Mouse (Mus musculus) left cerebral cortex, postnatal 25 days (tissue): ENCODE data around the gene Trim63. TPM values are rescaled to one million over a fixed set of nuclear protein-coding genes. Genes with fewer than 3 reads are reported as not detected.
"Not testable (repeated sequence)": the region's sequence is repeated elsewhere in the genome, so short reads cannot be mapped to it uniquely, and the experiment has no call there.

Experiments
- DNase-seq, 2 experiments: peaks; one replicate each; pipeline ENCODE4 v3.0.0; 2022; ENCODE audit warnings: low spot score in 2 of 2, mixed read lengths in 1 of 2
- intact Hi-C: fragments of 180-260 bp; cut with DNase I; formaldehyde crosslinking; loops from one replicate; pipeline ENCODE4 v1.15.1; 2025
- total RNA-seq, 2 experiments: library from RNA; stranded (reverse); gene quantifications; 2 replicates each; pipeline ENCODE4 v1.2.3; 2021

Trim63 gene
- under 1 TPM; 0.32 to 0.39 TPM for total RNA-seq

- intact Hi-C loops: no loop called here
- no peak for DNase-seq
Observed at GRCm38 (mm10) chr4:134314876-134315275, at the start of gene Trim63. Trim63 (plus strand) TSS chr4:134315120.

DNA sequence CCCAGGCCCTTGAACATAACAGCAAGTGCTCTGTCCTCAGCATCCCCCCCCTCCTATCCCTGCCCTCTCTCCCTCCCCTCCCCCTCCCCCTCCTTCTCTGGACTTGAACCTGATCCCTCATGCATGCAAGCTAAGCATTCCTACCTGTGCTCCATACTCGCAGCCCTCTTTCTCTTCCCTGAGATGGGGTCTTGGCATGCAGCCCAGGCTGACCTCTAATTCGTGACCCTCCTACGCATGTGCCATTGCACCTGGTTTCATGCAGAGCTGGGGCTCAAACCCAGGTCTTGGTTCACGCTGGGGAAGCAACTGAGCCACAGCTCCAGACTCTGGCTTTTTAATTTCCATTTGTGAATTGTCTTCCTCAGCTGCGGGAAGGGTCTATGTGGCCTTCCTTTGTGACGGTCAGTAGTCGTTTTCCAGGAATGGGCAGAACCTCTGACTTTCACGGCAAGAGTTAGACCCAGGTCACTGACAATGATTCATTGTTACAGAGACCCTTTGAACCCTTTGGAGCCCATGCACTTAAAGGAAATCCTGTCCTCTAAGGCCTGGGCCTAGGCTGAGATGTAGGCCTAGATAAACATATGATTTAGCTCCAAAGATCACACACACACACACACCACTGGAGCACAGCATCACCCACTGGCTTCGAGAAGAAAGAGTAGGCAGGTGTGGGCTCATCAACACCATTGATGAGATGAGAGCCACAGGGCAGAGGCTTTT, 48.9 kb upstream of the Trim63 start:
- intact Hi-C loops: no loop called here

DNA sequence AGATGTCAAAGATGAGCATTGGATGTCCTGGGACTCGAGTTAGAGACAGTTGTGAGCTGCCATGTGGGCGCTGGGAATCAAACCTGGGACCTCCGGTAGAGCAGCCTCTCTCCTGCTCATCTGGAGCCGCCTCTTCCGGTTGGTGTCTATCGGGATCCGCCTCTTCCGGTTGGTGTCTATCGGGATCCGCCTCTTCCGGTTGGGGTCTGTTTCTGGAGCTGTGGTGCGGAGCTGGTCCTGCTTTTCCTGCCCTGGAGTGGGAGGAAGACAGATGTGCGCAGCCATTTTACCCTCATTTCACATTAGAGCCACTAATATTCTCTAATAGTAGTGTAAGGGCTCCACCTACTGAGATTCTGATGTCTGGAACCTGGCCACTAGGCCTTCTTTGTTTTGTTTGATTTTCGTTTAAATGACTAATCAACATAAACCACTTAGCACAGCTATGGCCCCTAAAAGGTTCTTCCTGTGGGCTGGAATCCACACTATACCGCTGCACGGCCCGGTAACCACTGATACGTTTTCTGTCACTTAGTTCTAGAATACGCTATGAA, 46.7 kb upstream of the Trim63 start:
- intact Hi-C loops: no loop called here
- DNase-seq: no peak

More for the DNA sequence above, 48.9 kb upstream of the Trim63 start:
- DNase-seq: no peak

GRCm38 (mm10) chr4:134269622-134270021, 45.3 kb upstream of the Trim63 start:
- intact Hi-C loops, DNase-seq: not testable (repeated sequence)

DNA sequence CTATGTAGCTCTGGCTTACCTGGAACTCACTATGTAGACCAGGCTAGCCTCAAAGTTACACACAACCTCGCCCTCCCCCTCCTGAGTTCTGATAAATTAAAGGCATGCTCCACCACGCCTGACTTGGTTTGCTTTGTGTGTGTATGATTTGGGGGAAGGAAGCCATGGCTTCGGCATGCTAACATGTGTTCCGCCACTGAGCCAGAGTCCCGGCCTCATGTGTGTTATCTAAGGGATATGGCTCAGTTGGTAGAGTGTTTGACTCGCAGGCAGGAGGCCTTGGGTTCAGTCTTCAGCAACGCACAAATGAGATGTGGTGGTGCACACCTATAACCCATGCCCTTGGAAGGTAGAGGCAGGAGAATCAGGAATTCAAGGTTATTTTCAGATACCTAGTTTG, 42.9 kb upstream of the Trim63 start:
- DNase-seq: no peak
- intact Hi-C loops: no loop called here

GRCm38 (mm10) chr4:134272731-134273416, 42.0 kb upstream of the Trim63 start:
- intact Hi-C loops: no loop called here
- no peak for DNase-seq

DNA sequence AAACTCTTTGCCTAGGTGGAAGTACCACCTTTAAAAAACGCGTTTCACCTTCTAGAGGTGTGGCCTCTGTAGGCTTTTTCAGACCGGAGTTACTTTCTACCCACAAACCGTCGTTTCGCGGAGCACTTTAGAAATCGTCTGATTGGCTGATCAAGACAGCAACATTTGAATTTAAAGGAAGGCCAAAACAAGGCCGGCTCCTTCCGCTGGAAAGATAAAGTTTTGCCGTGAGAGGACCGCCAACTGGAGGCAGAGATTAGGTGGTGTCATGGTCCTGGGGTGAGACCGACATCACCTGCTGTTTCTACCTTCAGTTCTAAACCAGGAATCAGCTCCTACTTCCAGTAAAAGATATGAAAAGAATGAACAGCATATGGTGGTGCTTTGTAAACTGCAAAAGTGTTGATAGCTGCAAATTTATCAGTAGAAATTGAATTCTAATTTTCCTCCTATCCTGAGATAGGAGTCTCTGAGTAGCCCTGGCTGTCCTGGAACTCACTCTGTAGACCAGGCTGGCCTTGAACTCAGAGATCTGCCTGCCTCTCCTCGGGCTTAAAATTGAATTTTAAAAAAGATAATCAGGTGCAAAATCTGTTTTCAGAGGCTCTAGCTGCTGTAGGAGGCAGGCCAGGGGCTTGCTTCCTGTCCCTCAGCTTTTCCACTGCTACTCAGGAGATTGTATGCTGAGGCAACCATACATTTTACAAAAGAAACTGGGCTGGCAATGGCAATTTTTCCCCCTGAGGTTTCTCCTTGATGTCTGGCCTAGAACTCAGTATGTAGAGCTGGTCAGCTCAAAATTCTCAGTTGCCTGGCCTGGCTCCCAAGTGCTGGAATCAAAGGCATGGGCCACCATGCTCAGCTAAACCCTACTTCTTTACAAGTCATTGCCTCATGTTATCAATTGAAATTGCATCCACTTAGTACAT, 41.2 kb upstream of the Trim63 start:
- intact Hi-C loops: no loop called here
- no peak for DNase-seq

DNA sequence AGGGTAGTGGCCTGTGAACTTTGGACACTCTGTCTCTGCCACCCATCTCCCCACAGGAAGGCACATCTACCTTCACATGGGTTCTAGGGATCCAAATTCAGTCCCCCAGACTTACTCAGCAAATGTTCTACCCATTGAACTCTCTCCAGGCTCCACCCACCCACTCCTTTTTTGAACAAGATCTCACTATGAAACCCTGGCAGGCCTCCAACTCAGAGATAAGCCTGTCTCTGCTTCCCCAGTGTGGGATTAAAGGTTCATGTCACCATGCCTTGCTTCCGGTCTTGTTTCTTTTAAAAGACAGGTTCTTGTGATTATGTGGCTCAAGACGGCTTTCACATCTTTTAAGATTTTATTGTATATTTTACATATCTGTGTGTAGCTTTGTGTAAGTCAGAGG, 30.0 kb upstream of the Trim63 start:
- DNase-seq: no peak
- intact Hi-C loops: loop anchor here (10.0 kb wide), 1 partner anchor 200 kb away; no protein-coding TSS in a partner anchor

GRCm38 (mm10) chr4:134286226-134287167, 28.4 kb upstream of the Trim63 start:
- DNase-seq: no peak
- intact Hi-C loops: loop anchor here (1.0 to 10.0 kb wide), 2 partner anchors 99 to 198 kb away; partner anchors contain the start of gene Cep85

- peak; percentile 95 to 97 for DNase-seq
- intact Hi-C loops: loop anchor here (1.0 to 10.0 kb wide), 2 partner anchors 100 to 198 kb away; partner anchors contain the start of gene Cep85
Observed at GRCm38 (mm10) chr4:134287168-134287564, 27.8 kb upstream of the Trim63 start.

DNA sequence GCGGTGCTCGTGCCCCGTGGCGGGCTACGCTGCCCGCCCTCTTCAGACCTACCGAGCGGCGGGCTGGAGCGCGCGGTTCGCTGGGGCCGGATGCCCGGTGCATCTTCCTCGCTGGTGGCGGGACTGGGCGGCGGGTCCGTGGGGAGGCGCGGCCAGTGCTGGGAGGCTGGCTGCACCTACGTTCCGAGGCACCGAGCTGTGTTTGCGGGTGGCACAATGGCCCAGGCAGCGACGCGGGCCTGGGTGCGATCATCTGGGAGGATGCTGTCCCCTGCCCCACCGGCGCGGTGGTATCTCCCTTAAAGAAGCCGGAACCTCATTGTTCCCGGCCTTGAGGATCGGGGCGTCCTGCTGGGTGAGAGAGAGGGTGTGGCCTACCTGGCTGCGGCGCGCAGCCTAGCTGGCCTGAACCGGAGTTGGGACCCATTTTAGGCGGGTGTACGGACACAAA, 27.3 kb upstream of the Trim63 start, which contains the start of gene Pdik1l:
Gene Pdik1l (minus strand): TSS at position 321 of the 451 bp plus-strand sequence.
- DNase-seq: peak; percentile 75 to 78
- intact Hi-C loops: loop anchor here (1.0 to 10.0 kb wide), 2 partner anchors 100 to 197 kb away; partner anchors contain the start of gene Cep85

GRCm38 (mm10) chr4:134288397-134289256, 26.3 kb upstream of the Trim63 start:
- no peak for DNase-seq
- intact Hi-C loops: loop anchor here (10.0 kb wide), 1 partner anchor 196 kb away; no protein-coding TSS in a partner anchor

DNA sequence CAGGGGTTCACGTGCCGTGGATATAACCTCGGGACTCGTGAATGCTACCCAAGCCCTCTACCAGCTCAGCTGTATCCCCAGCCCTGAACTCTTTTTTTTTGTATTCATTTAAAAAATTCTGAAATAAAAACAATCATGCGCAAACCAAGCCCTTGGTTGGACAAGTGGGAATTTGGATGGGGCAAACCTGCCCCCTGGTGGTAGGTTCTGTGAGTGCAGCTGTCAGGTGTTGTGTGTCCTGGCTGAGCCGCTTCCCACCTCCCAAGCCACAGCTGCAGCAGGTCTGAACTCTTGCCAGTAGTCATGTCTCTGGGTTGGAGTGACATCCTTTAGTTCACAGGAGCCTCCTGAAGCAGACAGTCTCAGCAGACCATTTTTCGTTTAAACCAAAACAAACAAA, 22.9 kb upstream of the Trim63 start:
- DNase-seq: peak; percentile 59 to 61
- intact Hi-C loops: loop anchor here (2.0 kb wide), 2 partner anchors 41 to 255 kb away; no protein-coding TSS in a partner anchor

GRCm38 (mm10) chr4:134293061-134293691, 21.7 kb upstream of the Trim63 start:
- no peak for DNase-seq
- intact Hi-C loops: loop anchor here (2.0 kb wide), 2 partner anchors 42 to 256 kb away; no protein-coding TSS in a partner anchor

- intact Hi-C loops: loop anchor here (2.0 kb wide), 2 partner anchors 43 to 257 kb away; no protein-coding TSS in a partner anchor
Observed at GRCm38 (mm10) chr4:134293692-134294163, 21.2 kb upstream of the Trim63 start.

GRCm38 (mm10) chr4:134296096-134296495, 18.8 kb upstream of the Trim63 start:
- DNase-seq, intact Hi-C loops: not testable (repeated sequence)

More at GRCm38 (mm10) chr4:134293692-134294163, 21.2 kb upstream of the Trim63 start:
- no peak for DNase-seq
